Mouse (Mus musculus) CH12.LX (cell line): ENCODE measurements around the gene Lair1. TPM values are rescaled to one million over a fixed set of nuclear protein-coding genes. Genes with fewer than 3 reads are reported as not detected.

Source experiments
- DNase-seq: peaks from one replicate; pipeline ENCODE4 v3.0.0-alpha.2; 2013; ENCODE audit errors: extremely low read depth
- H3K27ac ChIP-seq: 2 replicates; pipeline ENCODE4 v1.5.1; 2012; ENCODE audit warnings: low read depth, mild to moderate bottlenecking, control low read depth, moderate library complexity; ENCODE audit not compliant: insufficient read depth
- H3K27me3 ChIP-seq: replicated peaks from 2 replicates; pipeline ENCODE3; 2012; ENCODE audit warnings: inconsistent platforms
- H3K36me3 ChIP-seq, 2 experiments: replicated peaks in 1 of 2; 2 replicates each; pipeline versions ENCODE3 to v1.6.1; 2012; ENCODE audit warnings: inconsistent platforms in 1 of 2, low read length in 1 of 2, mild to moderate bottlenecking in 1 of 2, mixed read lengths in 1 of 2, moderate library complexity in 1 of 2; ENCODE audit not compliant: control insufficient read depth in 1 of 2, insufficient read depth in 1 of 2
- H3K4me1 ChIP-seq, 2 experiments: 2 replicates each; pipeline ENCODE4 v1.6.1; 2012; ENCODE audit warnings: inconsistent platforms in 1 of 2, moderate library complexity in 1 of 2; ENCODE audit not compliant: insufficient read depth in 2 of 2, control insufficient read depth in 1 of 2
- H3K4me2 ChIP-seq: 2 replicates; pipeline ENCODE4 v1.6.1; 2012; ENCODE audit warnings: low read depth, mild to moderate bottlenecking, control low read depth; ENCODE audit not compliant: poor library complexity, insufficient read depth, severe bottlenecking
- H3K4me3 ChIP-seq, 3 experiments: fragments of 150-350 bp in 1 of 3; sonication (generic) in 1 of 3; replicated peaks in 1 of 3; 2 replicates each; pipeline versions ENCODE3 to v1.5.1; 2011 to 2012; ENCODE audit warnings: low read depth in 2 of 3, low read length in 2 of 3, mild to moderate bottlenecking in 2 of 3, moderate library complexity in 2 of 3, control low read depth in 1 of 3, improper control_type of control experiment in 1 of 3, inconsistent platforms in 1 of 3, mixed read lengths in 1 of 3; ENCODE audit not compliant: poor library complexity in 1 of 3
- H3K79me2 ChIP-seq: replicated peaks from 2 replicates; pipeline ENCODE4 v1.6.1; 2012; ENCODE audit warnings: mild to moderate bottlenecking, moderate library complexity; ENCODE audit not compliant: control insufficient read depth, poor library complexity, insufficient read depth, severe bottlenecking; ENCODE audit errors: extremely low read depth
- H3K9ac ChIP-seq: 2 replicates; pipeline ENCODE4 v1.6.1; 2012; ENCODE audit warnings: low read depth, mild to moderate bottlenecking, control low read depth, moderate library complexity; ENCODE audit not compliant: insufficient read depth
- H3K9me3 ChIP-seq: replicated peaks from 2 replicates; pipeline ENCODE3; 2012; ENCODE audit warnings: low read length, inconsistent platforms, mixed read lengths
- CHD1 ChIP-seq: IDR thresholded peaks from 2 replicates; pipeline ENCODE4 v1.6.1; 2012; ENCODE audit warnings: low read depth, low read length, improper control_type of control experiment, inconsistent platforms
- CTCF ChIP-seq, 2 experiments: IDR thresholded peaks in 1 of 2; conservative IDR thresholded peaks in 1 of 2; 2 replicates each; pipeline ENCODE4 v1.5.1; 2011 to 2012; ENCODE audit warnings: low read depth in 2 of 2, low read length in 2 of 2, improper control_type of control experiment in 1 of 2, inconsistent platforms in 1 of 2, mild to moderate bottlenecking in 1 of 2, moderate library complexity in 1 of 2
- EP300 ChIP-seq: IDR thresholded peaks from 2 replicates; pipeline ENCODE4 v1.6.1; 2011; ENCODE audit warnings: low read length, improper control_type of control experiment
- ETS1 ChIP-seq: conservative IDR thresholded peaks from 2 replicates; pipeline ENCODE4 v1.6.1; 2012; ENCODE audit warnings: low read depth, mild to moderate bottlenecking, inconsistent platforms, low read length, improper control_type of control experiment, moderate library complexity
- MAX ChIP-seq: IDR thresholded peaks from 2 replicates; pipeline ENCODE4 v1.6.1; 2011; ENCODE audit warnings: low read length, improper control_type of control experiment
- MEF2A ChIP-seq: IDR thresholded peaks from 2 replicates; pipeline ENCODE4 v1.6.1; 2014; ENCODE audit warnings: low read depth, mild to moderate bottlenecking, inconsistent platforms, low read length, improper control_type of control experiment, borderline replicate concordance
- MXI1 ChIP-seq: IDR thresholded peaks from 2 replicates; pipeline ENCODE4 v1.6.1; 2011; ENCODE audit warnings: mild to moderate bottlenecking, low read depth, low read length, improper control_type of control experiment
- MYC ChIP-seq: IDR thresholded peaks from 2 replicates; pipeline ENCODE4 v1.6.1; 2011; ENCODE audit warnings: low read depth, mild to moderate bottlenecking, improper control_type of control experiment, low read length
- TCF12 ChIP-seq: IDR thresholded peaks from 2 replicates; pipeline ENCODE4 v1.6.1; 2014; ENCODE audit warnings: low read depth, mild to moderate bottlenecking, inconsistent platforms, low read length, improper control_type of control experiment
- USF1 ChIP-seq: IDR thresholded peaks from 2 replicates; pipeline ENCODE4 v1.6.1; 2014; ENCODE audit warnings: low read depth, mild to moderate bottlenecking, inconsistent platforms, low read length, improper control_type of control experiment
- ZKSCAN1 ChIP-seq: IDR thresholded peaks from 2 replicates; pipeline ENCODE4 v1.6.1; 2012; ENCODE audit warnings: low read depth, inconsistent platforms, low read length, improper control_type of control experiment, borderline replicate concordance
- dilution Hi-C: fragments of 300-500 bp; cut with MboI; formaldehyde crosslinking; loops from 2 replicates; pipeline ENCODE4 v1.14.3; 2020; ENCODE audit warnings: low sequenced_read_pairs; ENCODE audit not compliant: extremely low pct_unique_long_range_greater_than_20kb, extremely low pct_ligation_motif_present
- in situ Hi-C: fragments of 300-500 bp; cut with MboI; formaldehyde crosslinking; loops from 3 replicates; pipeline ENCODE4 v1.14.3; 2019; ENCODE audit warnings: low sequenced_read_pairs, low pct_ligation_motif_present, low pct_unique_long_range_greater_than_20kb, mixed read lengths
- polyA plus RNA-seq: library from polyadenylated mRNA; unstranded; fragments of >175 nt; gene quantifications from 2 replicates; pipeline ENCODE4 v1.2.1, GENCODE M21; 2012; ENCODE audit warnings: low read depth; ENCODE audit not compliant: insufficient read length
- total RNA-seq, 2 experiments: library from RNA; depleted of rRNA; stranded (reverse); fragments of 300-350 nt in 1 of 2; fragments of >200 nt in 1 of 2; gene quantifications; 2 replicates each; pipeline ENCODE4 v1.2.3; 2012 to 2014

Gene Lair1
- total and polyA plus RNA-seq, 3 experiments = 0.21 to 4.6 (median 3.1) TPM

DNA sequence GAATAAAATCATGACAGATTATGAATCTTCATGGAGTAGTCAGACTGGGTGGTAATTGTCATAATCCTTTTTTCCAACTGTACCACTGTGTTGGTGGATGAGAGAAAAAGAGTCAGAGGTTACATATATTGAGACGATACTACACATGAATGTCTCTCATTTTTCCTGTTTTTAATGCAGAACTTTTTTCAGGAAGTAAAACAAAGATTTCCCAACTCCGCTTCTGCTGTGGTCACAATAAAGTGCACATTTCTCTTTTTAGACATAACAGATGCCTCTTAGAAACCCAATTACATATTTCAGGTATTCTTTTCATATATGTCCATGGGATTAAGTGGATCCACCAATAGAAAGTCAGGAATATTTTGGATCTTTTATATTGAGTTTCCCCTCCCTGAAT lies 101.0 kb downstream of the Lair1 start:
- in situ Hi-C loops = no loop called here
- H3K4me1 ChIP-seq = peaks cover 0 to 4% of the 10 kb centered on the region in 2 experiments; a peak in 1 of 4 replicates

DNA sequence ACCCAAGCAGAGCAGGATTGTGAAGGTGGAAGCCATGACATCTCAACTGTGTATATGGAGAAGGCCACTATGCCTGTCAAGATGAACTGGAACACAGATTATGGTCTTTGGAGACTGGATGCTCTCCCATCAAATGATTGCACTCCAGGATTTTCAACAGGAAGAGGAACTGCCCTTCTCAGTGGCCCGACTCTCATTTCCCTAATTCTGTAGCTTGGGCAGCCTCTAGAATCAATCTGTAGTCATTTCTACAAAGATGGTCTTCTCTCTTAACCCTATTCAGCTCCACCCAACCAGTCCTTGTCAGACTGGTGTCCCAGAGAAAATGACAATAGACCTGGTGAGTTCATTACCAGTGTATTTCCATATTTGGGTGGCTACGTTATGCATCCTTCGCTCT lies 105.6 kb downstream of the Lair1 start:
- dilution Hi-C loops (no loop called here), in situ Hi-C loops (no loop called here)
- Histone ChIP-seq H3K27me3 (no peaks in the 10 kb centered on the region), H3K9me3 (no peaks in the 10 kb centered on the region), H3K27ac (no peak overlapping the region), H3K4me1 (peaks cover 0 to 15% of the 10 kb centered on the region in 2 experiments; a peak in 3 of 4 replicates), H3K9ac (no peak overlapping the region), H3K79me2 (no peaks in the 10 kb centered on the region), H3K4me2 (no peak overlapping the region), H3K36me3 (no peaks in the 10 kb centered on the region), H3K4me3 (no peak overlapping the region)
- TF ChIP-seq MYC (no peak), TCF12 (no peak), CTCF (conservative IDR thresholded peaks at IDR 0.05 in 1 of 2, IDR thresholded peaks at IDR 0.05 in 1 of 2; ENCODE audit: low read depth in 2 of 2, low read length in 2 of 2) (no peak), MXI1 (no peak), ZKSCAN1 (no peak), MEF2A (no peak), USF1 (no peak), CHD1 (no peak), EP300 (no peak), MAX (no peak), ETS1 (no peak)
- DNase-seq = no peak

More for the DNA sequence above, 101.0 kb downstream of the Lair1 start:
- Histone ChIP-seq H3K36me3 (no peaks in the 10 kb centered on the region), H3K79me2 (no peaks in the 10 kb centered on the region), H3K4me3 (no peak overlapping the region), H3K9ac (no peak overlapping the region), H3K4me2 (no peak overlapping the region), H3K27me3 (no peaks in the 10 kb centered on the region), H3K9me3 (no peaks in the 10 kb centered on the region), H3K27ac (no peak overlapping the region)
- no peak for TF ChIP-seq ZKSCAN1
- no peak for TF ChIP-seq ETS1
- dilution Hi-C loops = no loop called here
- no peak for DNase-seq

Other genes starting within 250 kb of the Lair1 start
- 0.08 and 0.13 TPM in 2 replicates for gene Gm15448, start 237.5 kb downstream of the Lair1 start, total RNA-seq (2012; rRNA removed)
- gene Gm15448, start 237.5 kb downstream of the Lair1 start, total RNA-seq (2014; rRNA removed) = 0.30 and 0.54 TPM in 2 replicates
- 0.65 and 0.84 TPM in 2 replicates for gene Gm15448, start 237.5 kb downstream of the Lair1 start, polyA plus RNA-seq
- gene Pira2, start 218.2 kb downstream of the Lair1 start, total RNA-seq (2012; rRNA removed) = 2.3 and 2.6 TPM in 2 replicates
- gene Pira2, start 218.2 kb downstream of the Lair1 start, total RNA-seq (2014; rRNA removed) = 8.0 and 9.5 TPM in 2 replicates
- gene Pira2, start 218.2 kb downstream of the Lair1 start, polyA plus RNA-seq = 9.6 and 10.9 TPM in 2 replicates
- gene Gm14548, start 165.1 kb downstream of the Lair1 start, total RNA-seq (2012; rRNA removed) = 0.21 and 0.46 TPM in 2 replicates
- gene Gm14548, start 165.1 kb downstream of the Lair1 start, total RNA-seq (2014; rRNA removed) = 2.1 and 2.4 TPM in 2 replicates
- gene Gm14548, start 165.1 kb downstream of the Lair1 start, polyA plus RNA-seq = 3.2 and 4.5 TPM in 2 replicates
- 0.08 TPM in 1 of 2 replicates, not detected in the other for gene Lilra6, start 147.7 kb downstream of the Lair1 start, total RNA-seq (2012; rRNA removed)
- gene Lilra6, start 147.7 kb downstream of the Lair1 start, total RNA-seq (2014; rRNA removed) = 0.26 and 0.53 TPM in 2 replicates
- 0.48 and 1.0 TPM in 2 replicates for gene Lilra6, start 147.7 kb downstream of the Lair1 start, polyA plus RNA-seq
- 0.08 and 0.13 TPM in 2 replicates for gene Ttyh1, start 56.2 kb upstream of the Lair1 start, total RNA-seq (2012; rRNA removed)
- not detected in 2 replicates for gene Ttyh1, start 56.2 kb upstream of the Lair1 start, total RNA-seq (2014; rRNA removed)
- 0.16 and 0.17 TPM in 2 replicates for gene Ttyh1, start 56.2 kb upstream of the Lair1 start, polyA plus RNA-seq
- gene Leng8, start 73.8 kb upstream of the Lair1 start, total RNA-seq (2012; rRNA removed) = 28.6 and 33.5 TPM in 2 replicates
- gene Leng8, start 73.8 kb upstream of the Lair1 start, total RNA-seq (2014; rRNA removed) = 17.6 and 23.2 TPM in 2 replicates
- 46.6 and 48.7 TPM in 2 replicates for gene Leng8, start 73.8 kb upstream of the Lair1 start, polyA plus RNA-seq
- 1.2 and 1.8 TPM in 2 replicates for gene Leng9, start 87.2 kb upstream of the Lair1 start, total RNA-seq (2012; rRNA removed)
- 0.70 and 1.2 TPM in 2 replicates for gene Leng9, start 87.2 kb upstream of the Lair1 start, total RNA-seq (2014; rRNA removed)
- gene Leng9, start 87.2 kb upstream of the Lair1 start, polyA plus RNA-seq = 1.1 and 1.3 TPM in 2 replicates
- 3.1 and 4.2 TPM in 2 replicates for gene Cdc42ep5, start 101.7 kb upstream of the Lair1 start, total RNA-seq (2012; rRNA removed)
- 2.0 and 2.1 TPM in 2 replicates for gene Cdc42ep5, start 101.7 kb upstream of the Lair1 start, total RNA-seq (2014; rRNA removed)
- gene Cdc42ep5, start 101.7 kb upstream of the Lair1 start, polyA plus RNA-seq = 1.4 and 1.5 TPM in 2 replicates
- not detected in 2 replicates for gene Lilra5, start 174.6 kb upstream of the Lair1 start, total RNA-seq (2012; rRNA removed)
- not detected in 2 replicates for gene Lilra5, start 174.6 kb upstream of the Lair1 start, total RNA-seq (2014; rRNA removed)
- not detected in 2 replicates for gene Lilra5, start 174.6 kb upstream of the Lair1 start, polyA plus RNA-seq